In the genomic region with DNA sequence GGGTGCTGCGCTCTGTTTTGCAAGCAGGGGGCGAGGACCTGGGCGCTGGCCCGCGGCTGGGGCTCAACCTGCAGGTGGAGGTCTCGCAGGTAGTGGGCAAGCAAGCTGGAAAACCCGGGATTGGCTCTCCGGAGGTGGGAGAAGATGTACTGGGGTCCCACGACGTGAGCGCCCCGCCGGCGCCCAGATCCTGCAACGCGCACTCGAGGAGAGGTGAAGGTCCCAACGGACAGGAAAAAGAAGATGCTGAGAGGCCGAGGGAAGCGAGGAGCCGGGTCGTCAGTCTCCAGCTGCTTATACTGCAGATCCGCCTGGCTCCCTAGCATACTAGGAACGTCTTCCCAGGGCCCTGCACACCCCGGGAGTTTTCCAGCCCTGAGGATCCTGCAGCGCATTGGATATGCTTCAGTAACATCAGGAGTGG, we compare ENCODE assay signal across 8 mouse cellular contexts. TPM values are rescaled to one million over a fixed set of nuclear protein-coding genes. Genes with fewer than 3 reads are reported as not detected.
DNase-seq lines count a peak whose midpoint lies in the region; ATAC-seq lines count a peak whose summit lies in the region.

No protein-coding gene starts in this region.

- H3K36me3 ChIP-seq in heart, embryonic 13.5 days: no peaks in the 10 kb centered on the region
- peaks cover 7% of the 10 kb centered on the region for H3K36me3 ChIP-seq in limb, embryonic 10.5 days
- H3K36me3 ChIP-seq in neural tube, embryonic 14.5 days (ENCODE audit: control insufficient read depth, insufficient read depth, low read length): no peaks in the 10 kb centered on the region

- peak overlapping the region; percentile 98 for H3K4me3 ChIP-seq in heart, embryonic 13.5 days
- H3K4me3 ChIP-seq in limb, embryonic 10.5 days: peak overlapping the region; percentile 95
- peak overlapping the region; percentile 91 for H3K4me3 ChIP-seq in neural tube, embryonic 14.5 days (ENCODE audit: low read depth, low read length)

- H3K9me3 ChIP-seq in heart, embryonic 13.5 days: no peaks in the 10 kb centered on the region
- no peaks in the 10 kb centered on the region for H3K9me3 ChIP-seq in limb, embryonic 10.5 days (replicated peaks)
- H3K9me3 ChIP-seq in neural tube, embryonic 14.5 days (ENCODE audit: control insufficient read depth, low read length): no peaks in the 10 kb centered on the region

- WGBS in heart, embryonic 13.5 days: under 1% methylated on average over 26 of the region's 26 CpGs
- under 1% methylated on average over 26 of the region's 26 CpGs for WGBS in limb, embryonic 10.5 days
- under 1% methylated on average over 26 of the region's 26 CpGs for WGBS in neural tube, embryonic 14.5 days

- H3K4me2 ChIP-seq in heart, embryonic 13.5 days: peak overlapping the region; percentile 90
- peak overlapping the region; percentile 60 for H3K4me2 ChIP-seq in neural tube, embryonic 14.5 days (ENCODE audit: low read depth, low read length)

- H3K27ac ChIP-seq in heart, embryonic 13.5 days (replicated peaks): peak overlapping the region; percentile 61
- peak overlapping the region; percentile 99 for H3K27ac ChIP-seq in limb, embryonic 10.5 days
- peak overlapping the region; percentile 89 for H3K27ac ChIP-seq in neural tube, embryonic 14.5 days (ENCODE audit: low read depth, low read length)

- no peaks in the 10 kb centered on the region for H3K27me3 ChIP-seq in heart, embryonic 13.5 days (replicated peaks)
- no peaks in the 10 kb centered on the region; the same call in 1 of the 2 replicates for H3K27me3 ChIP-seq in limb, embryonic 10.5 days (ENCODE audit: low read depth, poor library complexity, severe bottlenecking)
- no peaks in the 10 kb centered on the region for H3K27me3 ChIP-seq in neural tube, embryonic 14.5 days (ENCODE audit: control insufficient read depth, insufficient read depth, low read length)

- peaks cover 34% of the 10 kb centered on the region for H3K4me1 ChIP-seq in heart, embryonic 13.5 days
- peaks cover 19% of the 10 kb centered on the region for H3K4me1 ChIP-seq in limb, embryonic 10.5 days
- peaks cover 19% of the 10 kb centered on the region for H3K4me1 ChIP-seq in neural tube, embryonic 14.5 days (ENCODE audit: control insufficient read depth, insufficient read depth, low read length)

- peak overlapping the region; percentile 84 for H3K9ac ChIP-seq in heart, embryonic 13.5 days
- peak overlapping the region; percentile 63 for H3K9ac ChIP-seq in neural tube, embryonic 14.5 days (replicated peaks; ENCODE audit: low read depth, low read length)

- ATAC-seq in heart, embryonic 13.5 days (ENCODE audit: extremely low read depth, insufficient number of reproducible peaks, low FRiP score, low TSS enrichment): no peak
- peak; percentile 52 for ATAC-seq in neural tube, embryonic 14.5 days (ENCODE audit: low read depth)

- no peak for DNase-seq in heart, adult 9 months (ENCODE audit: low spot score in 2 of 2)
- peak; percentile 37 for DNase-seq in urinary bladder, postnatal 14 days (ENCODE audit: low spot score)
- DNase-seq in urinary bladder, adult 2 months (ENCODE audit: low spot score): no peak
- DNase-seq in limb, embryonic 10.5 days (ENCODE audit: low spot score): no peak
- no peak for DNase-seq in gastrocnemius, adult 18-20 months (ENCODE audit: low spot score)
- no peak for DNase-seq in Muller cell, postnatal 12 days (ENCODE audit: inconsistent ontology term)

RNA-seq across cellular contexts. Expression of gene Chd6, which starts 0.5 kb away (rescaled TPM):
- polyA plus RNA-seq in heart, embryonic 13.5 days (2015; fragmentation: Nextera tagmentation; extraction: Ambion mirVana): 15.2 and 16.7 TPM in 2 replicates
- polyA plus RNA-seq in urinary bladder, adult 2 months (2012; rRNA removed): 26.4 and 27.6 TPM in 2 replicates
- polyA plus RNA-seq in limb, embryonic 10.5 days (2016; fragmentation: Nextera tagmentation; extraction: Ambion mirVana): 27.4 and 34.6 TPM in 2 replicates
- polyA plus RNA-seq in neural tube, embryonic 14.5 days (2014; fragmentation: Nextera tagmentation; extraction: Ambion mirVana): 35.7 and 45.6 TPM in 2 replicates
- total RNA-seq in gastrocnemius, adult 18-20 months (2021): 10 to 100 TPM; 12.0 to 15.4 TPM
